Mouse (Mus musculus): ENCODE results near the gene Akap2. TPM values are rescaled to one million over a fixed set of nuclear protein-coding genes. Genes with fewer than 3 reads are reported as not detected.

The Akap2 gene
- total and polyA plus RNA-seq, 3 experiments, result 1.7 to 7.2 TPM; not detected in 1

DNA sequence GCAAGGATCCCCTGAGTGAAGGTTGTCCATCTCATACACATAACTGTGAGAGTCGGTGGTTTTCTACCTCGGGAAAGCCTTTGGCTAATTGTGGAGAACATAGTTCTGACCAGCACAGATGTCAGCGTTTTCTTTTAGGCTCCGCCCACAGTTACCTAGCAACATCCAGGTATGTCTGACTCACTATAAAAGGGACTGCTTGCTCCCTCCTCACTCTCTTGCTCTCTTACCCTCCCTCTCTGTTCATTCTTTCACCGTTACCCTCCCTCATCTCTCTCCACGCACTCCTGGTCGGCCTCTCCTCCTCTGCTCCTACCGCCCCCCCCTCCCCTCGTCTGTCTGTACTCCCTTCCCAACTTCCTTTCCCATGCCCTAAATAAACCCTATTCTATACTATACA lies 187.2 kb downstream of the Akap2 start:
- no peak overlapping the region for H3K27ac ChIP-seq (ENCODE audit: control insufficient read depth, low read depth, low read length)

GRCm38 (mm10) chr4:57906708-57907107 lies 189.3 kb downstream of the Akap2 start:
- Histone ChIP-seq H3K27me3 (ENCODE audit: control insufficient read depth in 1 of 2, insufficient read depth in 2 of 2, low read length in 2 of 2) (peaks cover 12 to 15% of the 10 kb centered on the region in 2 experiments), H3K4me3 (ENCODE audit: control insufficient read depth in 1 of 2, insufficient read depth in 1 of 2, low read depth in 2 of 2, low read length in 2 of 2) (no peak overlapping the region), H3K36me3 (ENCODE audit: control insufficient read depth in 1 of 2, insufficient read depth in 2 of 2, low read length in 2 of 2) (no peaks in the 10 kb centered on the region), H3K9me3 (replicated peaks; ENCODE audit: insufficient read depth, low read length) (no peaks in the 10 kb centered on the region), H3K79me2 (ENCODE audit: control insufficient read depth, insufficient read depth, low read length, poor library complexity) (no peaks in the 10 kb centered on the region), H3K4me1 (ENCODE audit: control insufficient read depth in 1 of 2, insufficient read depth in 2 of 2, low read length in 2 of 2) (0 out of 4 replicates have a peak, but pooled peaks cover 0 to 3% of the 10 kb centered on the region in 2 experiments), H3K27ac (ENCODE audit: control insufficient read depth, low read depth, low read length) (no peak overlapping the region), H3K9ac (ENCODE audit: control insufficient read depth, low read depth, low read length, poor library complexity, severe bottlenecking) (no peak overlapping the region)
- no peak for TF ChIP-seq MAZ (IDR thresholded peaks at IDR 0.05; ENCODE audit: low read depth, low read length)
- no peak for TF ChIP-seq GABPA (IDR thresholded peaks at IDR 0.05; ENCODE audit: low read depth, low read length)
- TF ChIP-seq CHD2 (IDR thresholded peaks at IDR 0.05; ENCODE audit: low read length), result no peak
- TF ChIP-seq TAL1 (IDR thresholded peaks at IDR 0.05; ENCODE audit: low read length), result no peak
- no peak for TF ChIP-seq TBP (IDR thresholded peaks at IDR 0.05; ENCODE audit: low read depth, low read length)
- TF ChIP-seq JUND (IDR thresholded peaks at IDR 0.05; ENCODE audit: low read depth, low read length), result no peak
- no peak for TF ChIP-seq MAX (IDR thresholded peaks at IDR 0.05; ENCODE audit: low read length)
- TF ChIP-seq MYB (IDR thresholded peaks at IDR 0.05; ENCODE audit: low read depth, low read length), result no peak
- no peak for TF ChIP-seq CHD1 (IDR thresholded peaks at IDR 0.05; ENCODE audit: low read depth, low read length)
- no peak for TF ChIP-seq KAT2A (conservative IDR thresholded peaks at IDR 0.05; ENCODE audit: low read depth, low read length)
- TF ChIP-seq MYC (IDR thresholded peaks at IDR 0.05; ENCODE audit: low read depth, low read length), result no peak
- TF ChIP-seq CTCF (IDR thresholded peaks at IDR 0.05 in 2 of 3, conservative IDR thresholded peaks at IDR 0.05 in 1 of 3; ENCODE audit: control insufficient read depth in 1 of 3, insufficient read depth in 1 of 3, low read depth in 2 of 3, low read length in 3 of 3, poor library complexity in 1 of 3, severe bottlenecking in 1 of 3), result no peak
- no peak for TF ChIP-seq ZC3H11A (IDR thresholded peaks at IDR 0.05; ENCODE audit: low read depth, low read length)
- no peak for TF ChIP-seq RAD21 (IDR thresholded peaks at IDR 0.05; ENCODE audit: low read depth, low read length)
- no peak for TF ChIP-seq MXI1 (IDR thresholded peaks at IDR 0.05; ENCODE audit: low read depth, low read length)
- TF ChIP-seq HCFC1 (IDR thresholded peaks at IDR 0.05; ENCODE audit: low read depth, low read length), result no peak
- no peak for TF ChIP-seq POLR2A (IDR thresholded peaks at IDR 0.05; ENCODE audit: control insufficient read depth in 1 of 2, insufficient read depth in 1 of 2, low read depth in 1 of 2, low read length in 2 of 2, poor library complexity in 1 of 2)
- TF ChIP-seq EP300 (IDR thresholded peaks at IDR 0.05; ENCODE audit: low read depth in 1 of 2, low read length in 2 of 2), result no peak
- TF ChIP-seq SIN3A (IDR thresholded peaks at IDR 0.05; ENCODE audit: low read length), result no peak
- TF ChIP-seq BHLHE40 (IDR thresholded peaks at IDR 0.05; ENCODE audit: borderline replicate concordance, low read depth, low read length), result no peak
- DNase-seq (ENCODE audit: low read depth, low spot score), result no peak

More for the DNA sequence above, 187.2 kb downstream of the Akap2 start:
- 0 out of 4 replicates have a peak, but pooled peaks cover 0 to 3% of the 10 kb centered on the region in 2 experiments for H3K4me1 ChIP-seq (ENCODE audit: control insufficient read depth in 1 of 2, insufficient read depth in 2 of 2, low read length in 2 of 2)
- no peak for DNase-seq (ENCODE audit: low read depth, low spot score)
- TF ChIP-seq TAL1 (IDR thresholded peaks at IDR 0.05; ENCODE audit: low read length) (no peak), UBTF (IDR thresholded peaks at IDR 0.05; ENCODE audit: borderline replicate concordance, insufficient read depth, low read depth, low read length) (no peak), MAZ (IDR thresholded peaks at IDR 0.05; ENCODE audit: low read depth, low read length) (no peak), ZNF384 (IDR thresholded peaks at IDR 0.05; ENCODE audit: low read depth, low read length) (no peak), MYC (IDR thresholded peaks at IDR 0.05; ENCODE audit: low read depth, low read length) (no peak), GATA1 (IDR thresholded peaks at IDR 0.05; ENCODE audit: low read depth, low read length) (no peak), BHLHE40 (IDR thresholded peaks at IDR 0.05; ENCODE audit: borderline replicate concordance, low read depth, low read length) (no peak), TCF12 (IDR thresholded peaks at IDR 0.05; ENCODE audit: low read depth, low read length) (no peak), CHD2 (IDR thresholded peaks at IDR 0.05; ENCODE audit: low read length) (no peak)
- peaks cover 9 to 11% of the 10 kb centered on the region in 2 experiments for H3K27me3 ChIP-seq (ENCODE audit: control insufficient read depth in 1 of 2, insufficient read depth in 2 of 2, low read length in 2 of 2)
- no peak overlapping the region for H3K9ac ChIP-seq (ENCODE audit: control insufficient read depth, low read depth, low read length, poor library complexity, severe bottlenecking)
- H3K9me3 ChIP-seq (replicated peaks; ENCODE audit: insufficient read depth, low read length), result no peaks in the 10 kb centered on the region
- no peaks in the 10 kb centered on the region for H3K79me2 ChIP-seq (ENCODE audit: control insufficient read depth, insufficient read depth, low read length, poor library complexity)
- H3K4me3 ChIP-seq (ENCODE audit: control insufficient read depth in 1 of 2, insufficient read depth in 1 of 2, low read depth in 2 of 2, low read length in 2 of 2), result no peak overlapping the region
- H3K36me3 ChIP-seq (ENCODE audit: control insufficient read depth in 1 of 2, insufficient read depth in 2 of 2, low read length in 2 of 2), result no peaks in the 10 kb centered on the region; a peak in 1 of 4 replicates
